Mouse (Mus musculus) kidney, embryonic 15.5 days (tissue): ENCODE results near the gene Fam178b. TPM values are rescaled to one million over a fixed set of nuclear protein-coding genes. Genes with fewer than 3 reads are reported as not detected.

Experiments used
- ATAC-seq: fragments of 200-750 bp; cut with Nextera tagmentation; replicated peaks from 2 replicates; pipeline ENCODE4 v1.8.0; 2017; ENCODE audit warnings: moderate TSS enrichment; ENCODE audit not compliant: low FRiP score
- H3K27ac ChIP-seq: fragments of 300-500 bp; sonication (generic); 2 replicates; pipeline ENCODE4 v1.5.1; 2015; ENCODE audit warnings: mild to moderate bottlenecking, inconsistent platforms
- H3K27me3 ChIP-seq: fragments of 300-500 bp; sonication (generic); 2 replicates; pipeline ENCODE4 v1.6.1; 2015; ENCODE audit warnings: inconsistent platforms
- H3K36me3 ChIP-seq: fragments of 300-500 bp; sonication (generic); 2 replicates; pipeline ENCODE4 v1.6.1; 2015; ENCODE audit warnings: inconsistent platforms
- H3K4me1 ChIP-seq: fragments of 300-500 bp; sonication (generic); 2 replicates; pipeline ENCODE4 v1.6.1; 2015; ENCODE audit warnings: inconsistent platforms
- H3K4me2 ChIP-seq: fragments of 300-500 bp; sonication (generic); 2 replicates; pipeline ENCODE4 v1.6.1; 2015; ENCODE audit warnings: moderate library complexity, mild to moderate bottlenecking, inconsistent platforms
- H3K4me3 ChIP-seq: fragments of 300-500 bp; sonication (generic); replicated peaks from 2 replicates; pipeline ENCODE4 v1.5.1; 2015; ENCODE audit warnings: mild to moderate bottlenecking, inconsistent platforms
- H3K9ac ChIP-seq: fragments of 300-500 bp; sonication (generic); 2 replicates; pipeline ENCODE4 v1.6.1; 2015; ENCODE audit warnings: mild to moderate bottlenecking, inconsistent platforms
- H3K9me3 ChIP-seq: fragments of 300-500 bp; sonication (generic); replicated peaks from 2 replicates; pipeline ENCODE4 v1.6.1; 2016; ENCODE audit warnings: inconsistent platforms
- WGBS: fragments of 180-500 bp; shearing (Covaris S2); methylation state at CpG from one replicate; pipeline ENCODE4 v1.1.7; 2015; ENCODE audit warnings: mixed read lengths; 5-methylcytosine and 5-hydroxymethylcytosine counted together
- polyA plus RNA-seq: library from polyadenylated mRNA; unstranded; fragments of >200 nt; fragmentation: Nextera tagmentation; extraction: Ambion mirVana; gene quantifications from 2 replicates; pipeline ENCODE4 v1.2.1, GENCODE M21; 2015

Gene Fam178b
- polyA plus RNA-seq, 1 experiment from 2014 or later, result 1.3 TPM

- no peak overlapping the region for H3K4me3 ChIP-seq
- H3K27me3 ChIP-seq, result no peaks in the 10 kb centered on the region
- H3K36me3 ChIP-seq, result peaks cover 47% of the 10 kb centered on the region
- 0 out of 2 replicates have a peak, but pooled peaks cover 3% of the 10 kb centered on the region for H3K4me1 ChIP-seq
- H3K9ac ChIP-seq, result no peak overlapping the region
- H3K9me3 ChIP-seq, result no peaks in the 10 kb centered on the region
- no peak overlapping the region for H3K27ac ChIP-seq
- ATAC-seq, result no peak
- H3K4me2 ChIP-seq, result no peak overlapping the region
- WGBS, result 86% methylated on average over 11 of the region's 11 CpGs
Measured at GRCm38 (mm10) chr1:36535477-36536396, 147.2 kb downstream of the Fam178b start.

GRCm38 (mm10) chr1:36534595-36535058 lies 148.4 kb downstream of the Fam178b start:
- Histone ChIP-seq H3K9ac (no peak overlapping the region), H3K9me3 (no peaks in the 10 kb centered on the region), H3K4me2 (no peak overlapping the region), H3K27me3 (no peaks in the 10 kb centered on the region), H3K4me3 (no peak overlapping the region), H3K27ac (no peak overlapping the region), H3K36me3 (peaks cover 42% of the 10 kb centered on the region), H3K4me1 (0 out of 2 replicates have a peak, but pooled peaks cover 3% of the 10 kb centered on the region)
- WGBS, result 61% methylated on average over 6 of the region's 6 CpGs
- ATAC-seq, result no peak

GRCm38 (mm10) chr1:36533546-36533945 lies 149.4 kb downstream of the Fam178b start:
- Histone ChIP-seq H3K27ac (no peak overlapping the region), H3K4me1 (0 out of 2 replicates have a peak, but pooled peaks cover 3% of the 10 kb centered on the region), H3K27me3 (no peaks in the 10 kb centered on the region), H3K36me3 (peaks cover 31% of the 10 kb centered on the region), H3K9ac (no peak overlapping the region), H3K4me3 (no peak overlapping the region), H3K9me3 (no peaks in the 10 kb centered on the region), H3K4me2 (no peak overlapping the region)
- WGBS, result 76% methylated on average over 6 of the region's 6 CpGs
- ATAC-seq, result no peak

- H3K27ac ChIP-seq, result no peak overlapping the region
- peaks cover 26% of the 10 kb centered on the region for H3K36me3 ChIP-seq
- 92% methylated on average over 12 of the region's 12 CpGs for WGBS
- 0 out of 2 replicates have a peak, but pooled peaks cover 3% of the 10 kb centered on the region for H3K4me1 ChIP-seq
- H3K4me2 ChIP-seq, result no peak overlapping the region
- no peak overlapping the region for H3K4me3 ChIP-seq
- H3K9me3 ChIP-seq, result no peaks in the 10 kb centered on the region
- no peaks in the 10 kb centered on the region for H3K27me3 ChIP-seq
- no peak for ATAC-seq
- no peak overlapping the region for H3K9ac ChIP-seq
Measured at GRCm38 (mm10) chr1:36531461-36531860, 151.5 kb downstream of the Fam178b start.

GRCm38 (mm10) chr1:36530962-36531361 lies 152.0 kb downstream of the Fam178b start:
- Histone ChIP-seq H3K27ac (no peak overlapping the region), H3K4me3 (no peak overlapping the region), H3K36me3 (peaks cover 28% of the 10 kb centered on the region), H3K9me3 (no peaks in the 10 kb centered on the region), H3K4me2 (no peak overlapping the region), H3K4me1 (0 out of 2 replicates have a peak, but pooled peaks cover 3% of the 10 kb centered on the region), H3K9ac (no peak overlapping the region), H3K27me3 (no peaks in the 10 kb centered on the region)
- ATAC-seq, result no peak
- WGBS, result 92% methylated on average over 7 of the region's 7 CpGs

GRCm38 (mm10) chr1:36530485-36530884 lies 152.5 kb downstream of the Fam178b start:
- no peak for ATAC-seq
- H3K9ac ChIP-seq, result no peak overlapping the region
- H3K36me3 ChIP-seq, result peaks cover 33% of the 10 kb centered on the region
- H3K27ac ChIP-seq, result no peak overlapping the region
- H3K9me3 ChIP-seq, result no peaks in the 10 kb centered on the region
- 80% methylated on average over 8 of the region's 8 CpGs for WGBS
- H3K4me3 ChIP-seq, result no peak overlapping the region
- H3K4me1 ChIP-seq, result 0 out of 2 replicates have a peak, but pooled peaks cover 3% of the 10 kb centered on the region
- no peaks in the 10 kb centered on the region for H3K27me3 ChIP-seq
- H3K4me2 ChIP-seq, result no peak overlapping the region

GRCm38 (mm10) chr1:36529875-36530274 lies 153.1 kb downstream of the Fam178b start:
- H3K4me2 ChIP-seq, result no peak overlapping the region
- peaks cover 39% of the 10 kb centered on the region for H3K36me3 ChIP-seq
- ATAC-seq, result no peak
- no peak overlapping the region for H3K9ac ChIP-seq
- H3K4me1 ChIP-seq, result 0 out of 2 replicates have a peak, but pooled peaks cover 3% of the 10 kb centered on the region
- no peaks in the 10 kb centered on the region for H3K9me3 ChIP-seq
- no peak overlapping the region for H3K4me3 ChIP-seq
- no peak overlapping the region for H3K27ac ChIP-seq
- WGBS, result 94% methylated on average over 4 of the region's 4 CpGs
- no peaks in the 10 kb centered on the region for H3K27me3 ChIP-seq

GRCm38 (mm10) chr1:36529274-36529673 lies 153.7 kb downstream of the Fam178b start:
- H3K9ac ChIP-seq, result no peak overlapping the region
- H3K4me2 ChIP-seq, result no peak overlapping the region
- no peak overlapping the region for H3K27ac ChIP-seq
- peaks cover 45% of the 10 kb centered on the region for H3K36me3 ChIP-seq
- H3K9me3 ChIP-seq, result no peaks in the 10 kb centered on the region
- 0 out of 2 replicates have a peak, but pooled peaks cover 4% of the 10 kb centered on the region for H3K4me1 ChIP-seq
- no peak for ATAC-seq
- H3K4me3 ChIP-seq, result no peak overlapping the region
- 79% methylated on average over 4 of the region's 4 CpGs for WGBS
- no peaks in the 10 kb centered on the region for H3K27me3 ChIP-seq

- Histone ChIP-seq H3K36me3 (peaks cover 54% of the 10 kb centered on the region), H3K9ac (no peak overlapping the region), H3K9me3 (no peaks in the 10 kb centered on the region), H3K4me1 (peaks cover 8% of the 10 kb centered on the region), H3K4me3 (no peak overlapping the region), H3K27ac (no peak overlapping the region), H3K4me2 (no peak overlapping the region), H3K27me3 (no peaks in the 10 kb centered on the region)
- ATAC-seq, result no peak
- WGBS, result 39% methylated on average over 1 of the region's 1 CpGs
Measured at GRCm38 (mm10) chr1:36528351-36528750, 154.6 kb downstream of the Fam178b start.

GRCm38 (mm10) chr1:36526903-36527302 lies 156.1 kb downstream of the Fam178b start:
- Histone ChIP-seq H3K27ac (no peak overlapping the region), H3K9me3 (no peaks in the 10 kb centered on the region), H3K36me3 (peaks cover 69% of the 10 kb centered on the region), H3K4me3 (no peak overlapping the region), H3K9ac (no peak overlapping the region), H3K27me3 (no peaks in the 10 kb centered on the region), H3K4me1 (peaks cover 16% of the 10 kb centered on the region), H3K4me2 (no peak overlapping the region)
- no peak for ATAC-seq
- WGBS, result 85% methylated on average over 10 of the region's 10 CpGs

- no peak for ATAC-seq
- H3K9ac ChIP-seq, result no peak overlapping the region
- H3K9me3 ChIP-seq, result no peaks in the 10 kb centered on the region
- H3K27me3 ChIP-seq, result no peaks in the 10 kb centered on the region
- 92% methylated on average over 12 of the region's 12 CpGs for WGBS
- no peak overlapping the region for H3K4me2 ChIP-seq
- H3K4me3 ChIP-seq, result no peak overlapping the region
- peaks cover 16% of the 10 kb centered on the region for H3K4me1 ChIP-seq
- H3K36me3 ChIP-seq, result peaks cover 70% of the 10 kb centered on the region
- no peak overlapping the region for H3K27ac ChIP-seq
Measured at GRCm38 (mm10) chr1:36525774-36526173, 157.2 kb downstream of the Fam178b start.

- Histone ChIP-seq H3K9me3 (no peaks in the 10 kb centered on the region), H3K4me3 (no peak overlapping the region), H3K4me1 (peaks cover 19% of the 10 kb centered on the region), H3K27me3 (no peaks in the 10 kb centered on the region), H3K9ac (no peak overlapping the region), H3K4me2 (no peak overlapping the region), H3K36me3 (peaks cover 79% of the 10 kb centered on the region), H3K27ac (no peak overlapping the region)
- no peak for ATAC-seq
- WGBS, result 50% methylated on average over 5 of the region's 5 CpGs
Measured at GRCm38 (mm10) chr1:36524058-36524457, 158.9 kb downstream of the Fam178b start.
